Mouse (Mus musculus): ENCODE measurements around the gene Ntsr1.
A peak's percentile ranks its signal among the peaks of the same experiment; 100 is the strongest.

The Ntsr1 gene

GRCm38 (mm10) chr2:180499741-180500140 is at the start of gene Ntsr1:
Gene Ntsr1, plus strand, starts transcription at chr2:180499976.
- DNase-seq (ENCODE audit: extremely low spot score, low read depth, low spot score), result no peak

- DNase-seq (ENCODE audit: extremely low spot score, low read depth, low spot score), result no peak
Measured at GRCm38 (mm10) chr2:180450529-180450928, 49.2 kb upstream of the Ntsr1 start.

- no peak for DNase-seq (ENCODE audit: extremely low spot score, low read depth, low spot score)
Measured at GRCm38 (mm10) chr2:180455723-180456698, 43.8 kb upstream of the Ntsr1 start, which contains the start of gene Slco4a1. Gene Slco4a1, plus strand, starts transcription at chr2:180456245.

DNA sequence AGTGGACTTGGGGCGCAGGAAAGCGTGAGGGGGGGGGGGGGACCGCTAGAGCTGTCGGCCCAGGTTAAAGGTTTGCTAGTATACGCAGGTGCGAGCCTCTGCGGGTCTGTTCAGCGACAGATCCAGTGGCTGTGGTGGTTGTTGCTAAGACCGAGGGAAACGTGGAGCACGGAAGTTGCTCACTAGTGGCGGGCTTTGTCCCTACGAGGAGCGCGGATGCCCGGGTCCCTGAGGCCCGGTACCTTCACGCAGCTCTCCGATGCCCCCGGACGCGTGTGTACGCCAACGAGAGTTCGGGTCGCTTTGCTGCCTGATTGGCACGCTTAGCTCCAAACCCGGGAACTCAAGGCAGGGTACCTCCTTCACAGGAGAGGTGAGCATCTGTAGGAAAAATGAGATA is 43.1 kb upstream of the Ntsr1 start:
- no peak for DNase-seq (ENCODE audit: extremely low spot score, low read depth, low spot score)

- no peak for DNase-seq (ENCODE audit: extremely low spot score, low read depth, low spot score)
Measured at GRCm38 (mm10) chr2:180457680-180458079, 42.1 kb upstream of the Ntsr1 start.

DNA sequence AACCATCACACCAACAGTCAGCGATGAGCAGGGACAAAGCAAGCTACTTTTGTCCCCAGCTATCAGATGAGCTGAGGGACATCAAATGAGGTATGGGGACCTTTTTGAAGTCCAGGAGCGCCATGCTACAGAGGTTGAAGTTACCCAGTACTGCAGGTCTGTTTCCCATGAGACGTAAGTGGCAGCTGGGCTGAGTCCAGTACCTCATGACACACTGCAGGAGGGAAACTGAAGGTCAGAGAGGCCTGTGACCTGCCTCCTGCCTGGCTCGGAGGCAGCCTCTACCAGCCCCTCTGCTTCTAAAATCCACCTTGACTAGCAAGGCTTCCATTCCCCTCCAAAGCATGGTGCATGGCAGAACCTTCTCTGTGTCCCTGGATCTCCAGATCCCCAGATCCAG is 40.3 kb upstream of the Ntsr1 start:
- DNase-seq (ENCODE audit: extremely low spot score, low read depth, low spot score), result no peak

DNA sequence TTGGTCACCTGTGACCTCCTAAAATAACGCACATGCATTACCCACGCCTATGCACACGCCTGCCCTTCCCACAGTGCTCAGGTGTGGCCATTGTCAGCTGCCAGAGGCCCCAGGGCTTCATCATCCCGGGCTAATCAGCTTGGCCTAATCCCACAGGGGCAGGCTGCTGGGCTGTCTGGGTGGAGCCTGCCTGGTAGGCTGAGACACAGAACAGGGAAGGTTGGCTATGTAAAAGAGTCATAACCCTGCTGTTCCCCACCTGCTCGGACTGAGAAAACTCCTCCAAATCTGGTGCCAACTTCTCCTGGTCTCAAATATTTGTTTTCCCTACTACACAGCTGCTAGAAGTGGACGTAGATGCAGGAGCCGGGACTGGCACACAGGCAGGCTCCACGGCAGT is 39.0 kb upstream of the Ntsr1 start:
- no peak for DNase-seq (ENCODE audit: extremely low spot score, low read depth, low spot score)

- no peak for DNase-seq (ENCODE audit: extremely low spot score, low read depth, low spot score)
Measured at GRCm38 (mm10) chr2:180462593-180462992, 37.2 kb upstream of the Ntsr1 start.

GRCm38 (mm10) chr2:180466505-180466904 is 33.3 kb upstream of the Ntsr1 start:
- no peak for DNase-seq (ENCODE audit: extremely low spot score, low read depth, low spot score)

- no peak for DNase-seq (ENCODE audit: extremely low spot score, low read depth, low spot score)
Measured at GRCm38 (mm10) chr2:180468871-180469270, 30.9 kb upstream of the Ntsr1 start.

DNA sequence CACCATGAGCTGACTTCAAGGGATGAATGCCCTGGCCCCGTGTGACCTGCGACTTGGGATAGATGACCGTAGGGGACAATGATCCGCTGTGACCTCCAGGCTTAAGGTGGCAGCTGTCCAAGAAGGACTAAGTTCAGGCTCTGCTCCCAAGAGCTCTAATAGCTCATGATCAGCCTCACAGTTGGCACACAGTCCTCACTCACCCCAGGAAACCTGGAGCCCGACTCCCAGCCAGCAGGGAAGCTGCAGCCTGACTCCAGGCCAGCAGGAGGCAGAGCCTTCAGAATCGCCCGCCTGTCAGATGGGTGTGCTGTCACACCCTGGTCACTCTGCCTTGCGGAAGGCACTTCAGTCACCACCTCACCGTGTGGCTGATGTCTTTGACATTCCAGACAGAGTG is 30.0 kb upstream of the Ntsr1 start:
- DNase-seq (ENCODE audit: extremely low spot score, low read depth, low spot score), result no peak

DNA sequence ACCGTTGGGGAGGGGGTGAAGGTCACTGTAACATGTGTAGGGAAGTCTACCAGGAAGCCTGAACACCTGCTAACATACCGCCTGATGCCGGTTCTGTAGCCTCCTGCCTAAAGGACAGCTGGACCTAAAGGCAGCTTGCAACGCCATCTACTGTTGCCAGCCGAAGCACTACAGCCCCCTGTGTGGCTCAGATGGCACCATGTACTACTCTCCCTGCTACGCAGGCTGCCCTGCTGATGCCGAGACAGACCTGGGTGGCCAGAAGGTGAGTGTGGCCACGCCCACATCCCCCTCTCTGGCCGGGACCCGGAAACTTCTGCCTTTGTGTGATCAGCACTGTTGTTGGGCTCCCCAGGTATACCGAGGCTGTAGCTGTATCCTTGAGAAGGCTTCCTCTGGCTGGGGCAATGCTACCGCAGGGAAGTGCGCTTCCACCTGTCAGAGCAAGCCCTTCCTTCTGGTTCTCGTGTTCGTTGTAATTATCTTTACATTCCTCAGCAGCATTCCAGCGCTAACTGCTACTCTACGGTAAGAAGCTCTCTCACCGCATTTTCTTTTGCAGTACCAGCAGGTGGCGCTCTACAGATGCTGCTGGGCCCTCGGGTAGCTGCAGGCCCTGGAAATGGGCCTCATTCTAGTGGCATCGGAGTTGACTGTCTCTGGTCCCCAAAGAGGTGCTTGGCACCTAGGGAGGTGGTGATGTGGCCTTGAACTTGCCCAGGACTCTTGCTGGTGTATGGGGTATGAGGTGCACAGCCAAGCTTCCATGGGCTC is 27.3 kb upstream of the Ntsr1 start:
- peak; percentile 57 for DNase-seq (ENCODE audit: extremely low spot score, low read depth, low spot score)

DNA sequence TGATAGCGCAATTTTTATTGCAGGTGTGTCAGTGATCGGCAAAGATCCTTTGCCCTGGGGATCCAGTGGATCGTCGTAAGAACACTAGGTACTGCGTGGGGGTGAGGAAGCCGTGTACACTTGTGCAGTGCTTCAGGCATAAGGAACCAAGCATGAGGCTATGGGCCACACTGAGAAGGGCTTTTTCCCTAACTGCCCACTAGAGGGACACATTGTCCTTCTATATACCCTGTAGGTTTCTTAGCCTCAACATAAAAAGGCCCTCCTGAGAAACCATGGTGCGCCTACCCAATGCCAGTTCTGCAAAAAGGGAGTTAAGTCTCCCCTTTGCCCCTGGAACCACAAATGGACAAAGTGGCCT is 26.7 kb upstream of the Ntsr1 start:
- DNase-seq (ENCODE audit: extremely low spot score, low read depth, low spot score), result peak; percentile 58

DNA sequence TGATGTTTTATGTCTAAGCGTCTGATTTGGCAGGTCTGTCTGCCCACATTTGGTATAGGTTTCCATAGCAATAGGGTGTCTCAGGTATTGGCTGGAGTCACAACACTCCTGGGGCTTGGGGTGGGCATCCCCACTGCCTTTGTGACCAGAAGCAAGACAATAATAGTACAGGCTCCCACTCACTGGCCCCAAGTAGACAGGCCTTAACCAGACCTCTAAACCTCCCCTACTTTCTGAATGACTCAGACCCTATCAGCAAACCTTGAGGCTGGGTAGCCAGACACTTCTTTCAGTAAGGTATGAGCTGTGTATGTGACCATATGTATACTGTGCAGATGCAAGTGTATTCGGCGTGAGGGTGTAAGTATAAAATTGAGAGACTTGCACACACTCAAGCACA is 24.9 kb upstream of the Ntsr1 start:
- no peak for DNase-seq (ENCODE audit: extremely low spot score, low read depth, low spot score)

DNA sequence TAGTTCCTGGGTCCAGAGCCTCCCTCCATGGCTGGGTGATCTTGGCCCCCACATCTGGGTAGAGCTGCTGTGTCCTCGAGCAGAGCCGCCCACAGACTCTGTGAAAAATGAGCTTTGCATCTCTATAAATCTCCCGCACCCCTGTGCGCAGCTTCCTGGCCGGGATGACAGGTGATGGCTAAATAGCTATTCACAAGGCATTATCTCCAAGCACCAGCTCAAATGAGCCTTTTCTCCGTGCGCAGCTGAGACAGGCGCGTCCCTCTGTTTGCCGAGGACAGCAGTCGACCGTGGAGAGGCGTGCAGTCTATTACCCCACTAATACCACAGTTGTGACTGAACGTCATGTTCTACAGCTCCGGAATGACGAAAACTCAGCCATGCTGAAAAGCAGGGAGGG is 17.5 kb upstream of the Ntsr1 start:
- no peak for DNase-seq (ENCODE audit: extremely low spot score, low read depth, low spot score)

- no peak for DNase-seq (ENCODE audit: extremely low spot score, low read depth, low spot score)
Measured at GRCm38 (mm10) chr2:180484882-180485281, 14.9 kb upstream of the Ntsr1 start.

GRCm38 (mm10) chr2:180485306-180485705 is 14.5 kb upstream of the Ntsr1 start:
- no peak for DNase-seq (ENCODE audit: extremely low spot score, low read depth, low spot score)

DNA sequence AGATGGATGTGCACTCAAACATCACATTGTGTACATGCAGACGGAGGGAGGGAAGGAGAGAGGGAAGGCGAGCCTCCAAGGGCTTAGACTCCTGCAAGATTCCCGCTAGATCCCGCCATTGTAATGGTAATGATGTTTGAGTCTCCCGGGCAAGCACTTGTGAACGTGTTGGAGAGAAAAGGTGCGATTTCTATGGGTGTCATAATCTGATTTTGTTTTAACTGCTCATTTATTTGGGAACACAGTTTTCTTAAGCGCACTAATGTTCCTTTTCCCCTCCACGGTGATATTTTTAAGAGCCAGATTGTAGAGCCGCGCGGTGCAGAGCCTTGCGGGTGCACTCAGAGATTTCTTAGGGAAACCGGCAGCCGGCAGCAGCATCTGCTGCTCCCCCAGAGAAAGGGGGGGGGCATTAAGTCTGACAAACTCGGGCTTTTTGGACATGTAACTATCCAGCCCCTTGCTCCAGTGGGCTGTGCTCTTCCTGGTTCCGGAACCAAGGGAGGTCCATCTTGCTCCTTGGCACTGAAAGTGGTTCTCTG is 11.5 kb upstream of the Ntsr1 start:
- DNase-seq (ENCODE audit: extremely low spot score, low read depth, low spot score), result no peak

- DNase-seq (ENCODE audit: extremely low spot score, low read depth, low spot score), result no peak
Measured at GRCm38 (mm10) chr2:180495906-180496305, 3.9 kb upstream of the Ntsr1 start.

DNA sequence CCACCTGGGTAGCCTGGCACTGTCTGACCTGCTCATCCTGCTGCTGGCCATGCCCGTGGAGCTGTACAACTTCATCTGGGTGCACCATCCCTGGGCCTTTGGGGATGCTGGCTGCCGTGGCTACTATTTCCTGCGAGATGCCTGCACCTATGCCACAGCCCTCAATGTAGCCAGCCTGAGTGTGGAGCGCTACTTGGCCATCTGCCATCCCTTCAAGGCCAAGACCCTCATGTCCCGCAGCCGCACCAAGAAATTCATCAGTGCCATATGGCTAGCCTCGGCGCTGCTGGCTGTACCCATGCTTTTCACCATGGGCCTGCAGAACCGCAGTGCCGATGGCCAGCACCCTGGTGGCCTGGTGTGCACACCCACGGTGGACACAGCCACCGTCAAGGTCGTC is 950 bp downstream of the Ntsr1 start:
- no peak for DNase-seq (ENCODE audit: extremely low spot score, low read depth, low spot score)

GRCm38 (mm10) chr2:180501217-180501967 is 1.6 kb downstream of the Ntsr1 start:
- DNase-seq (ENCODE audit: extremely low spot score, low read depth, low spot score), result no peak

Data from hindlimb bud, embryonic 11.5 days (tissue).